Mouse (Mus musculus) hindbrain, embryonic 13.5 days (tissue): ENCODE data around the gene Frmpd1. TPM values are rescaled to one million over a fixed set of nuclear protein-coding genes. Genes with fewer than 3 reads are reported as not detected.

Source experiments
- ATAC-seq: fragments of 200-750 bp; cut with Nextera tagmentation; 2 replicates; pipeline ENCODE4 v1.8.0; 2017; ENCODE audit warnings: moderate TSS enrichment; ENCODE audit not compliant: low FRiP score
- H3K27ac ChIP-seq: fragments of 300-500 bp; sonication (generic); 2 replicates; pipeline ENCODE4 v1.5.1; 2015; ENCODE audit warnings: inconsistent platforms, mild to moderate bottlenecking, moderate library complexity
- H3K27me3 ChIP-seq: fragments of 300-500 bp; sonication (generic); 2 replicates; pipeline ENCODE4 v1.6.1; 2015; ENCODE audit warnings: mild to moderate bottlenecking, inconsistent platforms
- H3K36me3 ChIP-seq: fragments of 300-500 bp; sonication (generic); 2 replicates; pipeline ENCODE4 v1.6.1; 2015; ENCODE audit warnings: mild to moderate bottlenecking, inconsistent platforms
- H3K4me1 ChIP-seq: fragments of 300-500 bp; sonication (generic); replicated peaks from 2 replicates; pipeline ENCODE4 v1.6.1; 2015; ENCODE audit warnings: inconsistent platforms
- H3K4me2 ChIP-seq: fragments of 300-500 bp; sonication (generic); 2 replicates; pipeline ENCODE4 v1.6.1; 2015; ENCODE audit warnings: inconsistent platforms, mild to moderate bottlenecking, moderate library complexity
- H3K4me3 ChIP-seq: fragments of 300-500 bp; sonication (generic); 2 replicates; pipeline ENCODE4 v1.5.1; 2015; ENCODE audit warnings: mild to moderate bottlenecking, inconsistent platforms
- H3K9ac ChIP-seq: fragments of 300-500 bp; sonication (generic); 2 replicates; pipeline ENCODE4 v1.6.1; 2015; ENCODE audit warnings: mild to moderate bottlenecking, inconsistent platforms
- H3K9me3 ChIP-seq: fragments of 300-500 bp; sonication (generic); 2 replicates; pipeline ENCODE4 v1.6.1; 2016; ENCODE audit warnings: inconsistent platforms
- WGBS: fragments of 180-500 bp; shearing (Covaris S2); methylation state at CpG from one replicate; pipeline ENCODE4 v1.1.7; 2015; 5-methylcytosine and 5-hydroxymethylcytosine counted together
- polyA plus RNA-seq: library from polyadenylated mRNA; unstranded; fragments of >200 nt; fragmentation: Nextera tagmentation; extraction: Ambion mirVana; gene quantifications from 2 replicates; pipeline ENCODE4 v1.2.1, GENCODE M21; 2015

The Frmpd1 gene
- 1.2 and 1.3 TPM in 2 replicates for polyA plus RNA-seq

DNA sequence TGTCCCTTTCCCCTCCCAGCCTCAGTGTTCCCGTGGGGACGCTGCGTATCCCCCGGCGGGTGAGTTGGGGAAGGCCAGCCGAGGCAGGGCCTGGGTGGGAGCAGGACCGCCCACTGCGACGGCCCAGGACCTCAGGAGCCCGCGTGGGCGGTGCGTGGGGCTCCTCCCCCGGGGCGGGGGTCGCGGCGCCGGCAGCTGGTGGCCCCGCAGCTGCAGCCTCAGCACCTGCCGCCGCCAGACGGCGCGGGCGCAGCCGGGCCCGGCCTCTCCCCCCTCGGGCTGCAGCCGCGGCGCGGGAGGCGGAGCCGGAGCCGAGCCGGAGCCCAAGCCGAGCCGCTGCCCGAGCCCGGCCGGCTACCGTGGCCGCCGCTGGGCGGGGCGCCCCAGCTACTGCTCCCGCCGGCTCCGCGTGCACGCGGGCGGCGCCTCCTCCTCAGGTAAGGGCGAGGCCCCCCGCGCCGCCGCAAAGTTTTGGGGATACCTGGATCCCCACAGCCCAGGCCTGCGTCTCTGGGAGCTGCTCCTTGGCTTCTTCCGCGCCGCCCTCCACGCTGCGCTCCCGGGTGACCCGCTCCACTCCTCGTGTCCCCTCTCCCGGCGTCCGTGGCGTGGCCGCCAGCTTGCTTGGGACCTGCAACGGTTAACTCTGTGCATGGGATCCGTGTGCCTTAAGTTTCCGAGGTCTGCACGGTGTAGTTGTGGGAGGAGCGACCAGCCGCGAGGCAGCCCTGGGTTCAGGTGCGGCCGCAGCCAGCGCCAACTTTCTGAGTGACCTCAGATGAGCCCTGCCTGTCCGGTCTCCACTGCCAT, at the start of gene Frmpd1:
Gene Frmpd1 (plus strand): TSS at position 355 of the 810 bp plus-strand sequence.
- Histone ChIP-seq H3K27me3 (peaks cover 51% of the 10 kb centered on the region), H3K9me3 (no peaks in the 10 kb centered on the region), H3K36me3 (no peaks in the 10 kb centered on the region), H3K4me2 (peak within 1 kb of the TSS; percentile 99), H3K4me1 (peaks cover 15% of the 10 kb centered on the region), H3K4me3 (peak within 1 kb of the TSS; percentile 67), H3K27ac (0 out of 2 replicates have a peak within 1 kb of the TSS, but pooled peaks have one; percentile 23), H3K9ac (peak within 1 kb of the TSS; percentile 78)
- WGBS: under 1% methylated on average over 76 of the region's 85 CpGs
- peak; percentile 81 for ATAC-seq

DNA sequence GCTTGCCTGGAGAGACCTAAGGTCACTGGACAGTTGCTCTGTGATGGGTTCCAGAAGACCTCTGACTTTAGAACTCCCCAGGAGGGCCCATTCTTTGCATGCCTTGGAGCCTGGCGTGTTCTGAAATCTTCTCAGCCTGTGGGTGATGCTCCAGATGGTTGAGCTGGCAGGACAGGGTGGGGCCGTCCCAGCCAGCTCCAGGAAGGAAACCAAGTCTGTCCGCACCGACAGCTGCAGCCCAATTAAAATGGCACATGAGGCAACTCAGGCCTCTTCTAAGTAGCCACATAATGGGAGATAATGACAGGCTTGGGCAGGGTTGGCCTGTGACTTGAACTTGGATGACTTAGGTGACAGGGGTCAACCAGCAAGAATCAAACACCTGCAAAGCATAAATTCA, 47.0 kb upstream of the Frmpd1 start:
- no peak overlapping the region for H3K27ac ChIP-seq
- no peak overlapping the region for H3K9ac ChIP-seq
- 76% methylated on average over 4 of the region's 4 CpGs for WGBS

DNA sequence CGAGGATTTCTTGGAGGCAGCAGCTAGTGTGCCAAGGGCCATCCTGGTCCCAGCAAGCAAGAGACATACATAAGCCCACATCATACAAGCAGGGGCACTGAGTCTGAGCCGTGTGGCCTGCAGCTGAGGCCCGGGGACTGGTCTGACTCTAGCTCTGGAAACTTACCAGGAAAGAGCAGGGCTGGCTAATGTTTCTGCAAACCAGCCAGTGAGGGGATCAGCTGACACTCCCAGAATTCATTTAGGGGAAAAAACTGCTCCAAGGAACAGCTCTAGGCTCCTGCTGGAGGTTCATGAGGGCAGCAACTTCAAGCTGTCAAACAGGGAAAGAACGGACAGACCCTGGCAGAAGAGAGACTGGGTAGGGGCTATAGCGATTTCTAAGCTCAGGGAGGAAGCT, 42.8 kb upstream of the Frmpd1 start:
- H3K4me1 ChIP-seq: peaks cover 20% of the 10 kb centered on the region
- H3K4me3 ChIP-seq: no peak overlapping the region
- no peak overlapping the region for H3K27ac ChIP-seq

More for the DNA sequence above, 47.0 kb upstream of the Frmpd1 start:
- no peaks in the 10 kb centered on the region for H3K27me3 ChIP-seq
- ATAC-seq: no peak
- no peaks in the 10 kb centered on the region for H3K36me3 ChIP-seq
- no peak overlapping the region for H3K4me3 ChIP-seq
- no peak overlapping the region for H3K4me2 ChIP-seq
- H3K9me3 ChIP-seq: no peaks in the 10 kb centered on the region
- peaks cover 9% of the 10 kb centered on the region for H3K4me1 ChIP-seq

DNA sequence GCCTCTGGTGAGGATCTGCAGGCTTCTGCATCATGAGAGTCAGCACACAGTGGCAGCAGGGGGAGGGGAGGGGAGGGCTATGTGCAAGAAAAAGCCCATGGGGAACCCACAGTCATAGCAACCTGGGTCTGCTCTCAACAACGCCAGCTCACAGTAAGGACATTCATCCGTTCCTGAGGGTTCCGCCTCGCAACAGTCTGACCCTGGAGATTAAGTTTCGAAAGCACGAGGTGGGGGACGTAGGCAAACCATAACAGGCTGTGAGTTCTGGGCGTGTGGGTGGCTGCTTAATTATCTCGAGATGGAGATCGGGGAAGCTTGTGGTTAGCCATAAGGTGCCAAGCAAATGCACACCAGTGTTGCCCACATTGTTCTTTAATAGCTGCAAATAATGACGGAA, 42.3 kb upstream of the Frmpd1 start:
- H3K9me3 ChIP-seq: no peaks in the 10 kb centered on the region
- peak; percentile 74 for ATAC-seq
- H3K4me3 ChIP-seq: no peak overlapping the region
- peak overlapping the region; percentile 49; the same call in 1 of the 2 replicates for H3K9ac ChIP-seq
- H3K27me3 ChIP-seq: no peaks in the 10 kb centered on the region
- peaks cover 20% of the 10 kb centered on the region for H3K4me1 ChIP-seq
- H3K4me2 ChIP-seq: peak overlapping the region; percentile 15; the same call in 1 of the 2 replicates
- peak overlapping the region; percentile 70; the same call in 1 of the 2 replicates for H3K27ac ChIP-seq
- H3K36me3 ChIP-seq: no peaks in the 10 kb centered on the region
- WGBS: 40% methylated on average over 11 of the region's 11 CpGs

More for the DNA sequence above, 42.8 kb upstream of the Frmpd1 start:
- H3K9me3 ChIP-seq: no peaks in the 10 kb centered on the region
- no peaks in the 10 kb centered on the region for H3K27me3 ChIP-seq
- no peak overlapping the region for H3K4me2 ChIP-seq
- WGBS: 74% methylated on average over 5 of the region's 5 CpGs
- H3K9ac ChIP-seq: 0 out of 2 replicates have a peak overlapping the region, but pooled peaks have one; percentile 15
- H3K36me3 ChIP-seq: no peaks in the 10 kb centered on the region
- no peak for ATAC-seq

DNA sequence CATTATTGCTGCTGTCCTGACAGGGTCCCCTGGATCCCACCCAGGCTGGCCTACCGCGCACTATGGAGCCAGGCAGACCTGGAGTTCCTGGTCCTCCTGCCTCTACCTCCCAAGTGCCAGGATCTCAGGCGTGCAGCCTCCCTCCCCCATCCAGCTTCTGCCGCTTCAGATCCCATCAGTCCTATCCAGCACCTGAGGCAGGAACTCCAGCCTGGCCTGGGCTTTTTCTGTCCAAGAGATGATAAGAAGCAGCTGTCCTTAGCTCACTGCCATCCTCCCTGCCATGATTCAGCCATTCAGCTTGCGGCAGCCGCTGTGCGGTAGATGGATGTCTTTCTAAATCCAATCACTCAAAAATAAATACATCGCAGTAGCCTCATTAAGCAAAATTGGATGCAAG, 41.7 kb upstream of the Frmpd1 start:
- H3K9ac ChIP-seq: peak overlapping the region; percentile 49
- peak overlapping the region; percentile 70; the same call in 1 of the 2 replicates for H3K27ac ChIP-seq
- 46% methylated on average over 8 of the region's 8 CpGs for WGBS
- peak; percentile 46; the same call in 1 of the 2 replicates for ATAC-seq
- no peak overlapping the region for H3K4me2 ChIP-seq
- H3K4me3 ChIP-seq: no peak overlapping the region
- H3K9me3 ChIP-seq: no peaks in the 10 kb centered on the region
- H3K27me3 ChIP-seq: no peaks in the 10 kb centered on the region
- no peaks in the 10 kb centered on the region for H3K36me3 ChIP-seq
- peaks cover 20% of the 10 kb centered on the region for H3K4me1 ChIP-seq

DNA sequence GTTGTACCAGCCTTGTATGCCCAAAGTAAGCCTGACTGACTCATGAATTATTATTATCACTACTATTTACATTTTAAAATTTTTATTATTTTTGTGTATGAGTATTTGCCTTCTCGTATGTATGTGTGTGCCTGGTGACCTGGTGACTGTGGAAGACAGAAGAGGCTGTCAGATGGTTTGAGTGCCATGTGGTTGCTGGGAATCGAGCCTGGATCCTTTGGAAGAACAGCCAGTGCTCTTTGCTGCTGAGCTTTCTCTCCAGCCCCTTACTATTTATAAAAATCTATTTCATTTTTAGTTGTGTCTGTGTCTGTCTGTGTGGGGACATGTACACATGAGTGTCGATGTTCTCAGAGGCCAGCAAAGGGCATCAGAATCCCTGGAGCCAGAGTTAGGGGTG, 28.2 kb upstream of the Frmpd1 start:
- no peaks in the 10 kb centered on the region for H3K36me3 ChIP-seq
- no peak overlapping the region for H3K4me3 ChIP-seq
- H3K4me1 ChIP-seq: no peaks in the 10 kb centered on the region
- no peak for ATAC-seq
- H3K4me2 ChIP-seq: no peak overlapping the region
- H3K9me3 ChIP-seq: no peaks in the 10 kb centered on the region
- H3K27me3 ChIP-seq: no peaks in the 10 kb centered on the region
- H3K27ac ChIP-seq: no peak overlapping the region
- no peak overlapping the region for H3K9ac ChIP-seq
- WGBS: 86% methylated on average over 3 of the region's 3 CpGs

DNA sequence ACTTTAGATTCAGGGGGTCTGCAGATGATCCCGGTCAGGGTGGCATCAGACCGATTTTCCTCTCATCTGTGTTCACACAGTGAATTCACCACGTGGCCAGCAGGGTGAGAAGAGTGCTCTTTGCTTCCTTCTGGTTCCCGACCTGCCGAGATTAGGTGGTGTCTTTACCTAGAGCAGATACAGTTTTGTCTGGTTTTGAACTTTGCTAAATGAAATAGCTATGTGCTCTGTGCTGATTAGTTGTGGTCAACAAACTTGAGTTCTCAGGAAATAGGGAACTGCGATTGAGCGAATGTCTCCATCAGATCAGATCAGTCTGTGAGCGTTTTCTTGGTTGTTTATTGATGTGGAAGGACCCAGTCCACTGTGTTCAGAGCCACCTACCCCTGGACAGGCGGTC, 26.1 kb upstream of the Frmpd1 start:
- H3K4me3 ChIP-seq: no peak overlapping the region
- no peak overlapping the region for H3K27ac ChIP-seq
- no peaks in the 10 kb centered on the region for H3K9me3 ChIP-seq
- no peaks in the 10 kb centered on the region for H3K27me3 ChIP-seq
- no peak overlapping the region for H3K9ac ChIP-seq
- WGBS: 80% methylated on average over 9 of the region's 9 CpGs
- ATAC-seq: no peak
- H3K4me1 ChIP-seq: no peaks in the 10 kb centered on the region
- no peak overlapping the region for H3K4me2 ChIP-seq
- H3K36me3 ChIP-seq: no peaks in the 10 kb centered on the region

DNA sequence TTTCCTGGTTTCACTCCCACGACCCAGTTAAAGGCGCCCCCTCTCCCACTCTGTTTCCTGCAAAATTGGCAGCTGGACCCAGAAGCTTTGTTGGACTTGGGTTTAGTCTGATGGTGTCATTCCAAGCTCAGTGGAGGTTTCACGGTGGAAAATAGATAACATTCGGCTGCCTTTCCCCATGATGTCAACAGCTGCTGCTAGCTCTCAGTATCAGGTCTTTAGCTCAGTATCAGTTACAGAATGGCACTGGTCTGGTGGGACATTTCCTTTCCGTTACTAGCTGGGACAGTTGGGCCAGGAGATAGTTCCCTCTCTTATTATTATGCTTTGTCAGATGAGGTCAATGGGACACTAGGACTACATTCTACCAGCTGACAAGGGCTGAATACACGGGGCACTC, 23.9 kb upstream of the Frmpd1 start:
- Histone ChIP-seq H3K4me1 (no peaks in the 10 kb centered on the region), H3K27ac (no peak overlapping the region), H3K4me2 (no peak overlapping the region), H3K27me3 (no peaks in the 10 kb centered on the region), H3K36me3 (no peaks in the 10 kb centered on the region), H3K4me3 (no peak overlapping the region), H3K9me3 (no peaks in the 10 kb centered on the region), H3K9ac (no peak overlapping the region)
- 82% methylated on average over 6 of the region's 6 CpGs for WGBS
- ATAC-seq: no peak

DNA sequence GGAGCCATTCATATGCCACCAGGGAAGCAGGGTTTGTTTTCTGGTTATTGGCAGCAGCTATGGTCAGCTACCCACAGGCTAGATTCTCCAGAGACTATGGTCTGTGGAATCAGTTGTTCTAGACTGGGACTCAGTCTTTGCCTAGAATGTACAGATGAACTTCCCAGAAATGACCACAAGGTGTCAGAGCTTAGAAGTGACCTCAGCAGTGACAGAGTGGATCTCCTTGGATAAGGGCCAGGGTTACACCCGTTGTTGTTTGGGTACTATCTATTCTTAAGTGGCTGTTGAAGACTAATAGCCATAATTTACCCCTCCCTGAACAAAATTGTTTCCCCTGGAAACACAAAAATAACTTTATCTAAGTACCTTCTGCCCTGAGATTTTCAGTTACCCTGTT, 21.0 kb upstream of the Frmpd1 start:
- H3K27ac ChIP-seq: no peak overlapping the region
- no peaks in the 10 kb centered on the region for H3K4me1 ChIP-seq
- no peaks in the 10 kb centered on the region for H3K9me3 ChIP-seq
- no peaks in the 10 kb centered on the region for H3K36me3 ChIP-seq
- no peak for ATAC-seq
- H3K27me3 ChIP-seq: no peaks in the 10 kb centered on the region
- no peak overlapping the region for H3K4me2 ChIP-seq
- H3K9ac ChIP-seq: no peak overlapping the region
- 29% methylated on average over 1 of the region's 1 CpGs for WGBS
- H3K4me3 ChIP-seq: no peak overlapping the region

DNA sequence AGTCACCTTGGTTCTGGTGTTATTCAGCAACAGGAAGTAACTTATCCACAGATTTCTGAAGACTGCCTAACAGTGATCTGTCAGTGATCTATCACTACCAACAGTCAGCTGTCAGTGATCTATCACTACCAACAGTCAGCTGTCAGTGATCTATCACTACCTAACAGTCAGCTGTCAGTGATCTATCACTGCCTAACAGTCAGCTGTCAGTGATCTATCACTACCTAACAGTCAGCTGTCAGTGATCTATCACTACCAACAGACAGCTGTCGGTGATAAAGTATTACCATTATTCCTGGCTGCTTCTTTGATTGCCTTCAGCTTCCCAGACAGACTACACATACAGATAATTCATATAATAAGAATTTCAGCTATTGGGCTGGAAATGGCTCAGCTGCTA, 19.2 kb upstream of the Frmpd1 start:
- no peaks in the 10 kb centered on the region for H3K27me3 ChIP-seq
- no peaks in the 10 kb centered on the region for H3K9me3 ChIP-seq
- H3K27ac ChIP-seq: no peak overlapping the region
- H3K9ac ChIP-seq: no peak overlapping the region
- no peak overlapping the region for H3K4me3 ChIP-seq
- H3K36me3 ChIP-seq: no peaks in the 10 kb centered on the region
- no peaks in the 10 kb centered on the region for H3K4me1 ChIP-seq
- no peak overlapping the region for H3K4me2 ChIP-seq
- 72% methylated on average over 1 of the region's 1 CpGs for WGBS
- ATAC-seq: no peak

DNA sequence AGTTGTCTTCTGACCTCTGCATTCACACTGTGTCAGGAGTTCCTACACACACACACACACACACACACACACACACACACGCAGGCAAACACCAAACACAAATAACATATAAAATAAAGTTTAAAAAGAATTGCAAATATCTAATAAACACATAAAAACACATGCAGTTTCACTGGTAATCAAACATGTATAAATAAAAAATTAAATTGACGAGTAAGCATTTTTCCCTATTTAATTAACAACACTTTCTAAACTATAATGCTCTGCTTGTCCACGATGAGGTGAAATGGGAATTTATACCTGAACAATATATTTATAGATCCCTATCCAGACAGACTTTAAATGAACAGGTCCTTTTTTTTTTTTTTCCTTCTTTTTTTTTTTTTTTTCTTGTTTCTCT, 18.7 kb upstream of the Frmpd1 start:
- Histone ChIP-seq H3K9me3 (no peaks in the 10 kb centered on the region), H3K36me3 (no peaks in the 10 kb centered on the region), H3K27me3 (no peaks in the 10 kb centered on the region), H3K4me2 (no peak overlapping the region), H3K4me3 (no peak overlapping the region), H3K4me1 (no peaks in the 10 kb centered on the region), H3K27ac (no peak overlapping the region), H3K9ac (no peak overlapping the region)
- ATAC-seq: no peak
- WGBS: 87% methylated on average over 3 of the region's 3 CpGs

DNA sequence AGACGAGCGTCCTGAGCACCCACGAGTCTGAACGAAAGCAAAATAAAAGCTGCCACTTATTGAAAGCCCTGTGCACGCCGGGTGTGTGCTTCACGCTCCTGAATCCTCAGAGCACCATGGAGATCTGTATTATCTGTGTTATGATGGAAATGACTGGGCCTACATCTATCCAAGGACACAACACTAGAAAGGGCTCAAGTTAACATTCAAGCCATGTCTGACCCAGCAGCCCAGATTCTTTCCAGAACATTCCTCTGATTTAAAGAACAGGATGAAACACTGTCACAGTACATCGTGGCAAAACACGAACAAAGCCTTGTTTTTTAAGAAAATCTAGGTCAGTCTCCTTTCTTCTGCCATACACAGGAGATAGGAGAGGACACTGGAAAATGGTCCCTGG, 13.3 kb upstream of the Frmpd1 start:
- Histone ChIP-seq H3K4me2 (no peak overlapping the region), H3K27me3 (no peaks in the 10 kb centered on the region), H3K9ac (no peak overlapping the region), H3K4me1 (no peaks in the 10 kb centered on the region), H3K4me3 (no peak overlapping the region), H3K27ac (no peak overlapping the region), H3K9me3 (no peaks in the 10 kb centered on the region), H3K36me3 (no peaks in the 10 kb centered on the region)
- ATAC-seq: no peak
- 77% methylated on average over 9 of the region's 9 CpGs for WGBS
